Mouse (Mus musculus) spleen, adult 18-20 months (tissue): ENCODE results near the gene Arhgap35.
A peak's percentile ranks its signal among the peaks of the same experiment; 100 is the strongest.

Source experiments
- DNase-seq, 2 experiments: peaks; one replicate each; pipeline ENCODE4 v3.0.0; 2022; ENCODE audit warnings: mixed read lengths in 2 of 2

The Arhgap35 gene

DNA sequence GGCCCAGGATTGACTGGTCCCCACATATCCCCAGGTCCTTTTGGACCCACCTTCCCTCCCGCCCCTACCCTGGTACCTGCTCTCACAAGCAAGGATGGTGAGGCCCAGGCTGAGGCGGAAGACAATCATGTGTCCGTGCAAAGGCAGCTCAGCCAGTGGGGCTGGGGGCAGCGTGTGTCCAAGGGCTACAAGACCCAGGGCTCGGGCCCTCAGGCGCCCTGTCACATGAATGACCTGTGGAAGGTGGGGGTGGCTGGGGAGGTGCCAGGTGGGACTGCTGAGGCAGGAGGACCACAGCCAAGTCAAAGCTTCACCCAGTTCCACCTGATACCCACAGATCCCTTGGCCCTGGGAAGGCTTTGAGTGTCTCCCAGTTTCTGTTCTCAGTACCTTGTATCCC is 153.1 kb downstream of the Arhgap35 start:
- DNase-seq: no peak

DNA sequence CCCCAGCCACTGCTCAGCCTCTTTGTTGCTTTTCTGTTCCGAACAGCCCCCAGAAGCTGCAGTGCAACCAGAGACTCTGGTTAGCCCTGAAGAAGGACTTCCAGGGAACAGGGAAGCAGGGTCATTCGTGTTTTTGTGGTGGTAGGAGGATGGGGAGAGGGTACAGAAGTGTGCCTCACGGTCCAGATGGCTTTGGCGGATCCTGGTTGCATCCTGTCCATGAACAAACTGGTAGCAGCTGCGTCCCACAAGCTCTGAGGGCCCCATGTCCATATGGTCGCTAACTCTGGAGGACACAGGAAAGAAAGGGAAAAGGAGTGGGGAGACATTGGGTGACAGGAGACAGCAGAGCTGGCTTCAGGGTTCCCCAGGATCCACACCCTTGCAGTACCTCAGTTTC is 153.6 kb downstream of the Arhgap35 start:
- no peak for DNase-seq

- no peak for DNase-seq
These were observed 154.2 kb downstream of the Arhgap35 start for GRCm38 (mm10) chr7:16460566-16460965.

DNA sequence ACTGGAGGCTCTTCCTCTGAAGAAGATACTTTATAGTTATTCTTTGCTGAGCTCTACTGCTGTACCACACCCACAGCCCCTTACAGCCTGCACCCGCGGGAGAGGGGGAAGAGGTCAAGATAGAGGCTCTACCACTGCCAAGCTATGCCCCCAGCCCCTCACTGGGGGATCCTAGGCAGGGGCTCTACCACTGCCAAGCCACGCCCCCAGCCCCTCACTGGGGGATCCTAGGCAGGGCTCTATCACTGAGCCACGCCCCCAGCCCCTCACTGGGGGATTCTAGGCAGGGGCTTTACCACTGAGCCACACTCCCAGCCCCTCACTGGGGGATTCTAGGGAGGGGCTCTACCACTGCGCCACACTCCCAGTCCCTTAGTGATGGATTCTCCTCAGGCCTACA is 158.5 kb downstream of the Arhgap35 start:
- no peak for DNase-seq

DNA sequence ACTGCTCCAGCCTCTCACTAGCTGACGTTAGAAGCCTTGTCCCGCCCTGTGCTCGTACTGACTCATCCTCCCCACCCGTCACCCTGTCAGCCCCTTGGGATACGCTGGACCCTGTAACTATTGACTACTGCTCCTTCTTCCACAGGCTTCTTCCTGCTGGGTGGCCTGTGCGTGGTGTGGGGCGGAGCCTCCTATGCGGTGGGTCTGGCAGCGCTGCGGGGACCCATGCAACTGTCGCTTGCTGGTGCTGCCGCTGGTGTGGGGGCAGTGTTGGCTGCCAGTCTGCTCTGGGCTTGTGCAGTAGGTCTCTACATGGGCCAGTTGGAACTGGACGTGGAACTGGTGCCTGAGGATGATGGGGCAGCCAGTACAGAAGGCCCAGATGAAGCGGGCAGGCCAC is 159.8 kb downstream of the Arhgap35 start:
- DNase-seq: no peak

- DNase-seq: no peak
These were observed 161.6 kb downstream of the Arhgap35 start for GRCm38 (mm10) chr7:16453118-16453711.

DNA sequence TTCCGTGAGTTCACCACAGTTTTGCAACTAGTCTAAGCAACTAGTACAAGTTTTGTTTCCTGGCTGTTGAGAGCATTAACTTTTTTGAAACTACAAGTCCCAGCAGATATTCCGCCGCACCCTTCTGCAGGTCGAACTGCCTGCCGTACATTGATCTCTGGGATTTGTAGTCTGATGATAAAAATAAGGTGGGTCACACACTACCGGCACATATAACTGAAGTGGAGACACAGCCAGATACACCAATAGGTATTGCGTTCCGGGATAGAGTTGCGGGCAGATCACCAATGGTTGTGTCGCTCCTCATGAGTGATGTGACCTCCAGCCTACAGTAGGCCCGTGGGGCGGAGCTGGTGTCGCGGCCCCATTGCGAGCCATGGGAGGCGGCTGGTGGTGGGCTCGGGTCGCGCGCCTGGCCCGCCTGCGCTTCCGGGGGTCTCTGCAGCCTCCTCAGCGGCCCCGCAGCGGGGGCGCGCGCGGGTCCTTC is 162.2 kb downstream of the Arhgap35 start, which contains the start of gene Tmem160:
Tmem160 (plus strand) TSS at position 193 of the 487 bp plus-strand sequence.
- peak; percentile 77 to 78 for DNase-seq

GRCm38 (mm10) chr7:16451656-16452055 is 163.1 kb downstream of the Arhgap35 start:
- no peak for DNase-seq
